Mouse (Mus musculus) lung, postnatal 25 days (tissue): ENCODE data around the gene Kif5a.
"Not testable (repeated sequence)": the region's sequence is repeated elsewhere in the genome, so short reads cannot be mapped to it uniquely, and the experiment has no call there.

Source experiments
- DNase-seq: peaks from one replicate; pipeline ENCODE4 v3.0.0; 2022; ENCODE audit warnings: low spot score

The Kif5a gene

DNA sequence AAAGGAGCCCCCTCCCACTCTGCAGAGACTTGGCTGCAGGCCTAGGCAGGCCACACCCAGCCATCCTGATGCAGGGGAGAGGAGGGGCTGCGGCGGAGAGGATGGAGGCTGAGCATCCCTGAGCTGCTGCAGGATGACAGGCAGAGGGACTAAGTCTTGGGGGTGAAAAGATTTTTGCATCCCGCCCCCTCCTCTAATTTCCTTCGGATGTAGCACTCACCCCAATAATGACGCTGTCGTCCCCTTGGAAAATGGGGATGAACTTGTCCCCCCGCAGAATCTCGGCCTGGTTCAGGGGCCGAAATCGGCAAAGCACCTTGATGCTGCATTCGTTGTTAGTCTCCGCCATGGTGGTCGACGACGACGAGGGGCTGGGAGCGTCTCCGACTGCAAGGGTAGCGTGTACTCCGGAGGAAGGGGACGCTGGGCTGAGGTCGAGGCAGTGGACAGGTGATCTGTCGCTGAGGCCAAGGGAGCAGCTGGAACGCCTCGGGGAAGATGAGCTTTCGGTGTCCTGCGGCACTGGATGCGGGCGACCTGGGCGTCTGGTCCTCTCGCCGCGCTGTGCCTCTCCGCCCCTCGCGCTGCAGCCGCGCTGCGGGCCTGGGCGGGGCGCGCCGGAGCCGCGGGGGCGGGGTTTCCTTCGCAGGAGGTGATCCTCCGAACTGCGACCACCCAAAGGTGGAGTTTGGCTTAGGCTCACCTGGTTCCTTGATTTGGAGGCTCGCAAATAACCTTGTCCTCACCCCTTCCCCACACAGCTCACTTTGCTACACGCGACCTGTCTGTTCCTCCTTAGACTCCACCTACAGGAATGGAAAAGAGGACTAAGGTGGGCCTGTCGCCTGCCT is at the start of gene Kif5a:
Gene Kif5a, minus strand, starts transcription at position 801 of the 851 bp plus-strand sequence.
- DNase-seq: no peak

DNA sequence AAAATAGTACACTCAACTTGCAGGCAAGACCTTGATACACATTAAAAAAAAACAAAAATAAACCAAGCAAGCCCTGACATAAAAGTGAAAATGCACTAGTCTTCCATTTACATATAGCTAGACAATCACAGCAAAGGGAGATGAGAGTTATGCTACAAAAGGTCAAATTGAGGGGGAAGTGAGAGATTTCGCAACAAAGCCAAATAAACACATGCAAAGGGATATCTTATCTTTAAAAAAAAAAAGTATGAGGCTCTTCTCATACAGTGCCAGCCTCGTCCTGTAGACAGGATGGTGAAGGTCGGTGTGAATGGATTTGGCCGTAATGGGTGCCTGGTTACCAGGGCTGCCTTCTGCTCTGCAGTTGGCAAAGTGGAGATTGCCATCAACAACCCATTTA is 49.7 kb upstream of the Kif5a start:
- no peak for DNase-seq

DNA sequence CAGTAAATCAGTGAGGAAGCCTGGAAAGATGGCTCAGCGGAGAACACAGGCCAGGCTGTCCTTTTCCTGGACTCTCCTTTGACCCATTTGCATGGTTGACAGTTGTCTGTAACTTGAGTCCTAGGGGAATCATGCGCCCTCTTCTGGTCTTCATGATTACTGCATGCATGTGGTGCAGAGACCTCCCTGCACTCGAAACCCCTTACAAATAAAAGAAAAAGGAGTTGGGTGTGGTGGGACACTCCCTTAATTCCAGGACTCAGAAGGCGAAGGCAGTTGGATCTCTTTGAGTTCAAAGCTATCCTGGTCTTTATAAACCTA is 49.2 kb upstream of the Kif5a start:
- DNase-seq: peak; percentile 89

DNA sequence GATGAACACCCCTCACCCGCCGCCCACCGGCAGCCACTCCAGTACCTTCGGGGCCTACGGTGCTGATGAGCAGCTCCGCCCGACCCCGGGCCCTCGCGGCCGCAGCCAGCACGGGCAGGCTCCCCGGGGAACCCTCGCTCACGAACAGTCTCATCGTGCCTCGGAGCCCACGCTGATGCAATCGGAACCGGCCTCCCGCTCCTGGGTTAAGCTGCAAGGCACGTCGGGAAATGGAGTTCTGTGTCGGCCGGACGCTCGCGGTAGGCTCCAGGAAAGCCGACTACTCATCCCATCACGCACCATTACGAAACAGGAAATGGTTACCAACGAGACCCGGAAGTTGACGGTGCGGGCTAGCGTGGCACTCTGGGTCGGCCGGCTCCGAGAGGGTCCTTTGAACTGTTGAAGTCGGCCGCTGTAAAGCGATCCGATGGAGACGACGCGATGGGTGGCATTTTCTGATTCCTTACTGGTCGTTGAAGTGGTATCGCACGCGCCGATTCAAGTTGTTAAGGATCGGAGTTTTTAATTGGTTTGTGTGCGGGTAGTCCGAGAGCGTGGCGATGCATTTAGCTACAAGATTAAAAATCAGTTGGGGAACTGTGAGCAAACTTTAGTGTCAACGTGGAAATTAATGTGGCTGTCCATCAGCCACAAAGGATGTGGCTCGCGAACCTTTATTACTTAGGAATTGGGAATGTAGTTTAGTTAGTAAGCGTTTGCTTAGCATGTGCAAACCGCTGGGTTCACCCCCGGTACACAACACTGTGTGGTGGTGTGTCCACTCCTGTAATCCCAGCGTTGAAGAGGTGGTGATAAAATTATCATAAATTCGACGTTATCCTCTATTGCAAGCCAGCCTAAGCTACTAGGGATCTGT is 48.6 kb upstream of the Kif5a start, which contains the start of gene Mars:
Gene Mars, minus strand, starts transcription at position 311 of the 880 bp plus-strand sequence.
- DNase-seq: peak; percentile 98

DNA sequence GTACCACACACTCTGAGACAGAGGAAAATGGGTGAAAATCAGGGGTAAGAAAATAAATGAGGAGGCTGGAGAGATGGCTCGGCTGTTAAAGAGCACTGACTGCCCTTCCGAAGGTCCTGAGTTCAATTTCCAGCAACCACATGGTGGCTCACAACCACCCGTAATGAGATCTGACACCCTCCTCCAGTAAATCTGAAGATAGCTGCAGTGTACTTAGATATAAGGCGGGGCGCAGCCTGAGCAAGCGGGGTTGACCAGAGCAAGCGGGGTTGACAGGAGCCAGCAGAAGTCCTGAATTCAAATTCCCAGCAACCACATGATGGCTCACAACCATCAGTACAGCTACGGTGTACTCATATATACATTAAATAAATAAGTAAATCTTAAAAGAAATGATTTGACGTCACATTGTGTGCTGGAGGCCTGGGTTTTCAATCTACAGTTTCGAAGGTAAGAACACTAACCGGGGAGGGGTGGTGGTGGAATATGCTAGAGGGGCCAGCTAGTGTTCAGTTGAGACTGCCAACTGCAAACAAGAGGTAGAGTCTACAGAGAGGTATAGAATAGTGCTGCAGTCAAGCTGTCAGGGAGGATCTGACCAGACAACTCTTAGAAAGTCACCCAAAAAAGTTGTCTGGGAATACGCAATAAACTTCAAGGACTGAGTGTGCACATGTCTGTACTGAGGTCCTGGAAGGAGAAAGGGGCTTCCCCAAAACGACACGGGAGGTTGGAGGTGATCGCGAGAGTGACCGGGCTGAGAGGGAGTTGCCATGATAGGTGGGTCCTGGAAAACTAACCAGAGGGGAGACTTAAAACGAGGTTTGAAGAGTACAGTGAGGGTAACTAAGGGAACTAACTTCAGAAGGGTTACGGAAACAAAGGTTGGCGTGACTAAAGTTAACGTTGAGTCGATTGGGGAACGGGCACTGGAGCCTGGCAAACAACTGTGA is 47.7 kb upstream of the Kif5a start:
- DNase-seq: no peak

DNA sequence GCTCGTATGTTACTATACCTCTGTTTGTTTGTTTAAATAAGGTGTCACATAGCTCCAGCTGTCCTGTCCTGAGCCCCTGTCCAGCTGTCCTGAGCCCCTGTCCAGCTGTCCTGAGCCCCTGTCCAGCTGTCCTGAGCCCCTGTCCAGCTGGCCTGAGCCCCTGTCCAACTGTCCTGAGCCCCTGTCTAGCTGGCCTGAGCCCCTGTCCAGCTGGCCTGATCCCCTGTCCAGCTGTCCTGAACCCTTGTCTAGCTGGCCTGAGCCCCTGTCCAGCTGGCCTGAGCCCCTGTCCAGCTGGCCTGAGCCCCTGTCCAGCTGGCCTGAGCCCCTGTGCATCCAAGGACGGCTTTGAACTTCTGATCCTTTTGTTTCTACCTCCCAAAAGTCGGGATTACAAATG is 46.0 kb upstream of the Kif5a start:
- DNase-seq: not testable (repeated sequence)

DNA sequence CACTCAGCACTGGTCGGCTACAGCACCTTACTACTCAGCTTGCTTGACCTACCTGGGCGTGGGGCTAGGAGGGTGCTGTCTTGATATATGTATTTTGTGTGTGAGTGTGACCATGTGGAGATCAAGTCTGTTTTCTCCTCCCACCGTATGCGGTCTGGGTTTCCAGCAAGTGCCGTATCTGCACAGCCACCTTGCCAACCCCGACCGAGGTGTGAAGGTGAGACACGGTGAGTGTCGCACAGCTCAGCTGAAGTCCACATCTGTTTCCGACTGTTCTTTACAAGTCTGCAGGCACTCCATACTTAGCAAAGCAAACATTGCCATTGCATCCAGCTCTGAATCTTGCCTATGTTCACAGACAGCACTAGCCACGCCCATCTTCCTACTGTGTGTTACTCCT is 40.0 kb upstream of the Kif5a start:
- DNase-seq: no peak

DNA sequence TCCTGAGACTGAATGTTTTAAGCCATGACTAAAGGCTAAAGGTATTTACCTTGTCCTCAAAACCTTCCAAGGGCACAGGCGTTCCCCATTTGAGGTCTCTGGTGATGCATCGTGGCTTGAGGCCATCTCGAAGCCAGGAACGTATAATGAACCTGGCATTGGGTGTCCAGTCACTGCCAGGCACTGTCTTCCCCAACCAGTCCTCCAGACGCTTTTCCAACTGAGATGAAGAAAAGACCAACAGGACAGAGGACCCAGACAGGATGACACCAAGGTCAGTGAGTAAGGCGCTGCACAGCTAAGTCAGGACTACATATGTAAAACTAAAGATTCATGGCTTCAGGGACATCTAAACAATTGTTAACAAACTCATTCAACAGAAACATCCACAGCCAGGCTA is 37.2 kb upstream of the Kif5a start:
- no peak for DNase-seq

DNA sequence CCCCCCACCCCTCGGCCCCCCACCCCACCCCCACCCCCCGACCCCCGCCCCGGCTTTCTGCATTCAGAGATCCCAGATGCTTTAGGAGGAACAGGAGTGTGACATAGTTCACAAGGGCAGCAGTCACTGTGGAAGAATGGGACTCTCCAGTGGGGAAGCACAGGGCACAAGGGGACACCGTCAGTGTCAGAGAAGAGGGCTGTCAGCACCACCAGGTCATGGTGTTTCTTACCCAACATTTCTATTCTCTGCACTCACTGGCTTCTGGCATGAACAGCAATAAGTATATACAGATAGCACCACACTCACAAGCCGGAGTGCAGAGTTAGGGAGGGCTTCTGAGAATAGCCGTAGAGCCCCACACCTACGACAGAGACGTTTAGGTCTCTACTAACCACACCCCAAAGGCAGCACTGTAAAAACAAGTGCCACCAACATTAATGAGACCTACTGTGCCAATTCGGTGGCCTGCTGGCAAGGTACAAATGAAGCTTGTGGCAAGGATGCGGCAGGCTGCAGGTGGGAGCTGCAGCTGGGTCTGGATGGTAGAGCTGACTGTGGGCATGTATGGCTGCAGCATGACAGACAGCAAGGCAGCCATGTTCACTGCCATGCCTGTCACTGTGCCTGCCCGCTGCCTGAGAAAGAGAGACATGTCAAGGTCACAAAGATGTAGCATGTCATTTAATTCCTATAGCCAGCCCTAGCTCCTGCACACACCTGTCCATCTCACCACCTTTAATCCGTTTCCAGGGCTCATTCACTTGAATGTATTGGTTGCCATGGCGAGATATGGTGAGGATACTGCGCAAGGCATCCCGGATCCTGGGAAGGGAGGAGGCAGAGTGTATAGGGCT is 34.1 kb upstream of the Kif5a start:
- DNase-seq: no peak

DNA sequence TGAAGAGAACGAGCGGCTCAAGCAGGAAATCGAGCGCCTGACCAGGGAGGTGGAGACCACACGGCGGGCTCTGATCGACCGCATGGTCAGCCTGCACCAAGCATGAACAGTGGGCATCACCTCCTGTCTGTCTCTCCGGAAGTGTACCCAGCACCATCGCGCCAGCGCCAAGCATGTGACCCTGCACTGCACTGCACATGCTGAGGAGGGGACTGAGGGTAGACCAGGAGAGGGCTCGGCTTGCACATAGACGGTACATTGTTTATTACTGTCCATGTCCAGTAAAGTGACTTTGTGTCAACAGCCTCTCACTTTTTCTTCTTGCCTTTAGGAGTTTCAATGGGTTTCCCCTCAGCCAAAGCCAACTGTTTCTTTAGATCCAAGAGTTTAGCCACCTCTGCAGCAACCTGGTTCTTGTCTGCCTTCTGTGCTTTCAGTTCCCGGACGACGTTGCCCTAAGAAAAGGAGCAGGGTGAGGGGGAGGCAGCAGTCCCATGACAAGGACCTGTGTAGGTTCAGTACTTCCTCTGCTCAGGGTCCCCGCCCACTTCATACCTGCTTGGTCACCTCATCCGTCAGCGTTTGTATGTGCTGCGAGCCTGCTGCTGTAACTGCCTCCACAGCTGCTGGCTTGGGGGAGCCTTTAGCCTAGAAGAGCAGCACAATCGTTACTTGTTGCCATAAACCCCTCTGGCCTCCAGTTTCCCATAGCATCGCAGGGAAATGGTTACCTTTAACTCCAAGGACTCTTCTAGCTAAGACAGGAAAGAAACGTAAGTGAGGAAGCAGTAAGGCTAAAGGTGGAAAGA is 33.0 kb upstream of the Kif5a start:
- DNase-seq: no peak

DNA sequence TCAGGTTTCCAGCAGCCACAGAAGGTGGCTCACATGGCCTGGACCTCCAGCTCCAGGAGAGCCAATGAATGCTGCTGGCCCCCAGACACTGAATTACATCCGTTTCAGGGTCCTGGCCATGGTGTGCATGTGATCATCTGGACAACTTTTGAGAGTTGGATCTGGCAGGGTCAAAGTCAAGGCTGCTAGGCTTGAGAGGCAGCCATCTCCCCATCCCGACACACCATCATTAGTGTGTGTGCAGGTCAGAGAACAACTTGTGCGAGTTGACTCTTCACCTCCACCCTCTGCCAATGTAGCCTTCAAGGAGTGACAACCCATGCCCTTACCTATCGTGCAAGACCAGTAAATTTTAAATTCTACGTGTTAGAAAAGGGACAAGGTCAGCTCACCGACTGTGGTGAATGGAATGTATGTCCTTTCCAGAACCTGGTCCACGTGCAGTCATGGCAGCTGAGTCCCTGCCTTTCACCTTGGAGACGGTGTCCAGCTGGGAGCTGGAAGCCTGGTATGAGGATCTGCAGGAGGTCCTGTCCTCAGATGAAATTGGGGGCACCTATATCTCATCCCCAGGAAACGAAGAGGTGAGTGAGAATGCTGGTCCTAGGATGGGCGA is 31.9 kb upstream of the Kif5a start:
- no peak for DNase-seq

DNA sequence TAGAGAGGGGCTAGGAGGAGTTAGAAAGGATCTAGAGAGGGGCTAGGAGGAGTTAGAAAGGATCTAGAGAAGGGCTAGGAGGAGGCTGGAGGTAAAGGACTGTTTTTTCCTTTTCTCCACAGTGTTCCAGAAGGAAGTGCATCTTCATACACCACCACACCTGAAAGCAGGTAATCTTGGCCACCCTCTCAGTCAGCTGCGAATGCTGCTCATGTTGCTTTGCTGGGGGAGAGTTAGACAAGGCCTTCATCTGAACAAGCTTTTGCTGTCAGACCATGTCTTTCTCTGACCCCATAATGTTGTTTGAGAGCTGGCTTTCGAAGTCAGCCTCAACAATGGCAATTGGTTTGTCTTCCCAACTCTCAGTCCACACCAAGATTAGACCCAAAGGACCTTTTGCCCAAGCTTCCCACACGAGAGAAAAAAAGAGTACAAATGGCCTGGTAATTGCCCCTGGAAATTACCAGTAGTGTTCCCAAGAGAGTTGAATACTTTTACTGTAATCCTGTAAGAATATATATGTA is 30.5 kb upstream of the Kif5a start:
- DNase-seq: no peak

DNA sequence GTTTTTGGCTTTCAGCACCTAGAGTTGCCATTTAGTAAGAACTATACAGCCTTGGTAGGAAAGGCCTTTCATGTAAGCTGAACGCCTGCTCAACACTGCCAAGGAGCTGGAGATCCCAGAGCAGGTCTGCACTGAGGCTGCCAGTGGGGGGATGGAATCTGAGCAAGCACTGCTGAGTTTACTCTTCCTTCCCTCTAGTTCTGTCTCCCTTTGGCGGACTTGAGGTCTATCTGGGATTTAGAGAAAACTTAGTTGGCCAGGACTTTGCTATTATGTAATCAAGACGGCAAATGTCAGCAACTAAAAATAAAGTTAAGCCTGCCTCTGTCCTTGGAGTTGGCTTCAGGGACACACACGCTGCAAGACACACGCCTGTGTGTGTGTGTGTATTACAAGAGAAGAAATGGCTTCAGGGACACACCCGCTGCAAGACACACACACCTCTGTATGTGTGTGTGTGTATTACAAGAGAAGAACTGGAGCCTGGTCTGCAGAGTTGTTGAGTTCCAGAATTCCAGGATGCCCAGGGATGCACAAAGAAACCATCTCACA is 29.9 kb upstream of the Kif5a start:
- peak; percentile 50 for DNase-seq

DNA sequence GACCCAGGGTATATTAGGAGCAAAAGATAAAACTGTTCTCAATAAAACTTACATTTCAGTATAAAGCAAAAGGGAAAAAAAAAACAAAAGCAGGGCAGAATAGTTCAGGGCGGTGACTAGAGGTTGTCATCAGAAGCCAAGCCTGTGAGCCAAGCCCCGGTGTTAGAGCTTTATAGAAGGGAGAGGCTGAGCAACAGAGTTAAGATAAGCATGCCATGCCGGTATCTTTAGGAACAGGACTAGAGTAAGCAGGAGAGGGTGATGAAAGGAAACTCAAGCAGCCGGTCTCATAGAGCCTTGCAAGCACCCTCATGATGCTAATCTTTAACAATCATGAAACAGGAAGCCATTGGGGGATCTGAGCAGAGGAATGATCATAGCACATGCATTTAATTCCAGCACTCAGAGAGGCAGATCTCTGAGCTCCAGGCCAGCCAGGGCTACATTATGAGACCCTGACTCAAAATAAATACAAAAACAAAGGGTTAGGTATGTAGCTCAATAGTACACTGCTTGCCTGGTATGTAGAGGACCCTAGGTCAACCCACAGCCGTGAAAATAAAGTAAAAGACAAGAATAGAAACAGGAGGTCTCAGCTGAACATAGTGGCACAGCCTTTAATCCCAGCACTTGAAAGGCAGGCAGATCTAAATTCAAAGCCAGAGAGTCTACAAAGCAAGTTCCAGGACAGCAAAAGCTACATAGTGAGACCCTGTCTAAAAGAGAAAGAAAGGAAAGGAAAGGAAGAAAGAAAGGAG is 28.9 kb upstream of the Kif5a start:
- DNase-seq: no peak

DNA sequence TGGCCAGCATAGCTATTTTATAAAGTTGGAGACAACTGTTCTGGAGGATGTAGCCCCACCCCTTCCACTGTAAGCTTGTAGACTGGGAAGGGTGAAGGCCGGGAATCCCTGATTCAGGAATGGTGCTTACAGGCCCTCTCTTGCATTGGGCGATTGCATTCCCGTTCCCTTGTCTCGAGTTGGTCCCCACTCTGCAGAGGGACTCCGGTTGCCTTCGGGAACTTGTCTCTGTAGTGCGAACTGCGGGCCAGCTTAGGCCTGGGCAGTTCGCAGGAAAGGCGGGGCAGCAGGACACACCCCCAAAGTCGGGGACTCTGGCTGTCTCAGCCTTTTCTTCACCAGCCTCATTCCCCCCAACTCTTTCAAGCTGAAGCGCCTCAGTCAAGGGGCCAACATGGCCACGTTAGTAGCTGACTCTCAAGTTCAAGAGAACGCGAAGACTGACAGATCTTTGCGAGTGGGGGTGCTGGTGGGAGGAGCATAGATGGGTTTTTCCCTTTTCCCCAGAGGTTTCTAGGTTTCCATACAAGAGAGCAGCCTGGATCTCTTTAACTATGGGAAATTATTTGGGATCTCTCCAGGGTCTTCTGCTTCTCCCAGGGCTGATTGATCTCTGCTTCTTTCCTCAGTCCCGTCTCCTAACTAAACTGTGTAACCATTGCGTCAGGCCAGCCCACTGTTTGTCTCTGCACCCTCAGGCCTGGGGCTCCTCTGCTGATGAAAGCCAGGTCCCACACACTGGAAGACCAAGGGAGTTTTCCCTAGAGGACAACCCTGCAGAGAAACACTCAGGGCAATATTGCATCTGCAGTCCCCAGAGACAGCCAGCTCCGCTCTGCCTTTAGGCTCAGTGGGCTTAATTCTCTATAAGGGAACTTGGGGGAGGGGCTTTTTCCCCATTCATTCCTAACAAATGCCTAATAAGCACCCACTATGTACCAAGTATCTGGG is 28.1 kb upstream of the Kif5a start:
- peak; percentile 53 for DNase-seq

DNA sequence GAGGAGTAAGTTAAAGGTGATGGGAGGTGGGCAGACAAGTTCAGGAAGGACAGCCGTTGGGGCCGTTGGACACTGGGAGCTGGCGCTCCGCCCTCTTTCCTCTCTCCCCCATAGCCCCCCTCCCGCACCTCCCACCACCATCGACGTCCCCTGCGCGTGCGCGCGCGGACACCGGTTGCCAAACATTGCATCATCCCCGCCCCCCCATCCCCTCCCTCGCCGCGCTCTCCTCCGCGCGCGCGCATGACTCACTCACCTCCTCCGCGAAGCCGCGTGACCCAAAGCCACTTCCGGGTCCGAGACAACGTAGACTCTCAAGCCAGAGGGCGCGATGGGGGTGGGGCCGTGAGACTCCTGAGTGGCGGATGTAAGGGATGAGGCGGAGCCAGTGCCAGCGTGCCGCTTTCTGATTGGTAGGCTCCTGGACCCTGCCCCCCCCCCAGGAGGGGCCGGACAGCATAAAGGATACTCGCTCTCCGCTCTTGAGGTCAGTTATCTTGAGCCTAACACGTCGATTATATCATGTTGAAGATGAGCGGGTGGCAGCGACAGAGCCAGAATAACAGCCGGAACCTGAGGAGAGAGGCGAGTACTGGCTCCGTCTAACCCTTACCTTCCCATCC is 27.3 kb upstream of the Kif5a start:
- DNase-seq: peak; percentile 100
